Mouse (Mus musculus) C2C12 (cell line): ENCODE data around the gene Cog3.

Source experiments
- CTCF ChIP-seq: IDR thresholded peaks from one replicate; pipeline ENCODE4 v1.5.1; 2011; ENCODE audit not compliant: control insufficient read depth, insufficient read depth, insufficient read length
- MAX ChIP-seq: IDR thresholded peaks from one replicate; pipeline ENCODE4 v1.6.1; 2011; ENCODE audit warnings: mild to moderate bottlenecking, control low read depth

DNA sequence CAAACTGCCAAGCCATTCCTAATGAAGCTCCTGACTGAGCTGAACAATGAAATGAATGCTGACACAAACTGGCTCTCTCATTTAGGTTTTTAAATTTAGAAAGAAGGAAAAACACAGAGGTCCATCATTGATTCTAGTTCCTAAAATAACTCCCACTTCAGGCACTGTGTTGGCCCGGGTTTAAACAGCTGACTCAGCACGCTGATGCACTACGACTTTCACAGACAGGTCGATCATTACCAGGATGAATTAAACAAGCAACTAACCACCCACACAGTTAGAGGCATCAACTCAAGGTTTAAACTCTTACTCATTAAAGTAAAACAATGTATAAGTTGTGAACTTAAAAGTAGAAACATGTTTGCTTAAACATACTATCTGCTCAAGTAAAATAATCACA lies 47.7 kb downstream of the Cog3 start:
- TF ChIP-seq CTCF (no peak), MAX (no peak)
